Mouse (Mus musculus) midbrain, embryonic 14.5 days (tissue): ENCODE measurements around the gene Parvb. TPM values are rescaled to one million over a fixed set of nuclear protein-coding genes. Genes with fewer than 3 reads are reported as not detected.
"Not testable (repeated sequence)": the region's sequence is repeated elsewhere in the genome, so short reads cannot be mapped to it uniquely, and the experiment has no call there.

Source experiments
- ATAC-seq: fragments of 200-750 bp; cut with Nextera tagmentation; 2 replicates; pipeline ENCODE4 v1.8.0; 2017; ENCODE audit warnings: moderate number of reproducible peaks, moderate library complexity; ENCODE audit not compliant: low FRiP score, low TSS enrichment
- DNase-seq: peaks from one replicate; pipeline ENCODE4 v3.0.0-alpha.2; 2015
- H3K27ac ChIP-seq: fragments of 300-500 bp; sonication (generic); replicated peaks from 2 replicates; pipeline ENCODE4 v1.5.1; 2014; ENCODE audit warnings: mild to moderate bottlenecking, low read depth, low read length, moderate library complexity
- H3K27me3 ChIP-seq: fragments of 300-500 bp; sonication (generic); 2 replicates; pipeline ENCODE4 v1.6.1; 2014; ENCODE audit warnings: low read length, control low read depth, mixed read lengths; ENCODE audit not compliant: control insufficient read depth, insufficient read depth
- H3K36me3 ChIP-seq: fragments of 300-500 bp; sonication (generic); 2 replicates; pipeline ENCODE4 v1.6.1; 2014; ENCODE audit warnings: low read length, control low read depth; ENCODE audit not compliant: control insufficient read depth, insufficient read depth
- H3K4me1 ChIP-seq: fragments of 300-500 bp; sonication (generic); 2 replicates; pipeline ENCODE4 v1.6.1; 2014; ENCODE audit warnings: mild to moderate bottlenecking, antibody characterized with exemption, low read length, control low read depth; ENCODE audit not compliant: control insufficient read depth, insufficient read depth
- H3K4me2 ChIP-seq: fragments of 300-500 bp; sonication (generic); 2 replicates; pipeline ENCODE4 v1.6.1; 2014; ENCODE audit warnings: mild to moderate bottlenecking, low read length, moderate library complexity
- H3K4me3 ChIP-seq: fragments of 300-500 bp; sonication (generic); replicated peaks from 2 replicates; pipeline ENCODE4 v1.5.1; 2014; ENCODE audit warnings: low read depth, low read length
- H3K9ac ChIP-seq: fragments of 300-500 bp; sonication (generic); replicated peaks from 2 replicates; pipeline ENCODE4 v1.6.1; 2014; ENCODE audit warnings: mild to moderate bottlenecking, low read length, moderate library complexity
- H3K9me3 ChIP-seq: fragments of 300-500 bp; sonication (generic); 2 replicates; pipeline ENCODE4 v1.6.1; 2016; ENCODE audit warnings: low read length, control low read depth, mixed read lengths; ENCODE audit not compliant: control insufficient read depth
- WGBS: fragments of 180-500 bp; shearing (Covaris S2); extraction: QIAGEN DNeasy Blood & Tissue Kit; methylation state at CpG from one replicate; pipeline ENCODE4 v1.1.7; 2014; 5-methylcytosine and 5-hydroxymethylcytosine counted together
- polyA plus RNA-seq: library from polyadenylated mRNA; unstranded; fragments of >200 nt; fragmentation: Nextera tagmentation; extraction: Ambion mirVana; gene quantifications from 2 replicates; pipeline ENCODE4 v1.2.1, GENCODE M21; 2014

The Parvb gene
- polyA plus RNA-seq, 1 experiment from 2014 or later: 4.9 TPM

DNA sequence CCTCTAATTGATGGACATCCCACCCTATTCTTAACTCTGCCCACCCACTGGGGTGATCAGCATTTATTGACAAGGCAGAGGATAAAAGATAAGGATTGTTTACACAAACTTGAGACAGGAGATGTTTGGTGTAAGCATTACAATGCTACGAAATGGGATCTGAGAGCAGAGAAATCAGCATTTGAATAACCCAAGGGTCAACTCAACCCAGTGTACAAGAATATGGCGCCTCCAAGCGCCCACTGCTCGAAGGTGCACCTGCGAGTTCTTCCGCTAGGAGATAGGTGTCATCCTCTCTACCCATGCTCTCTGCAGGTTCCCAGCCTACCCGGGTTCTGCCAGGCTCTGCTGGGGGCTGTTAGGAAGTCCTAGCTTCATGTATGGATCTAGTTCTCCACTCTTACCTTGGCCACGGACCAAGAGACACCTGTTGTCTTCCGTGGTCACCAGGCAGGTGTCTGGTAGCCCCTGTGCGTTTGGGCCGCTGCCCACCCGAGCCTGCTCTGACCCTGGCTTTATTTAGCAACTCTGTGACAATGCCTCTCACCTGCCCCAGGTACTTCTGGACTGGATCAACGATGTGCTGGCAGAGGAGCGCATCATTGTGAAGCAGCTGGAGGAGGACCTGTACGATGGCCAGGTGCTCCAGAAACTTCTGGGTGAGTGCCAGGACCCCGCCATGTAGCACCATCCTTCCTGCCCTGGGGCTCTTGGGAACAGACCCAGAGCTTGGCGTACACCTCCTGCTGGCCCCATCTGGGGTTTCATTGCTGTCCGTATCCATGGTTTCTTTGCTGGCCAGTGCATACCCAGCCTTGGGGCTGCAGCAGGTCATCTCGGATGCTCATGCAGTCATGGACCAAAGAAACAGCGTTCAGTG, 50.6 kb downstream of the Parvb start:
- no peak for DNase-seq
- WGBS: 76% methylated on average over 20 of the region's 20 CpGs

DNA sequence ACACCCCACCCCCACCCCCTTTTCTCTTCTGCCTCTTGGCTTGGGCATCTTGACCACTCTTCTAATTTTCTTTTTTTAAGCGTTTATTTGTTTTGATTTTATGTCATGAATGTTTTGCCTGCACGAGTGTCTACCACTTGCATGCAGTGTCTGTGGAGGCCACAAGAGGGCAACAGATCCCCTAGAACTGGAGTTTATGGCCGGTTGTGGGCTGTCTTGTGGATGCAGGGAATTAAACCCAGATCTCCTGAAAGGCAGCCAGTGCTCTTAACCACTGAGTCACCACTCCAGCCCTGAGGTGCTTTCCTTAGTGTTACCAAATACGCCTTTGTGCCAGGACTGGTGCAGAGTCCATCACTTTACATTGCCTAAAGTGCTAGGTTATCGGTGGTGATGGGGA, 52.2 kb downstream of the Parvb start:
- H3K27me3 ChIP-seq: no peaks in the 10 kb centered on the region
- H3K36me3 ChIP-seq: no peaks in the 10 kb centered on the region
- no peak overlapping the region for H3K4me3 ChIP-seq
- ATAC-seq: no peak
- no peak for DNase-seq
- no peak overlapping the region for H3K9ac ChIP-seq
- H3K4me2 ChIP-seq: no peak overlapping the region
- WGBS: 69% methylated on average over 5 of the region's 5 CpGs
- no peak overlapping the region for H3K27ac ChIP-seq
- no peaks in the 10 kb centered on the region for H3K9me3 ChIP-seq
- 0 out of 2 replicates have a peak, but pooled peaks cover 4% of the 10 kb centered on the region for H3K4me1 ChIP-seq

More for the DNA sequence above, 50.6 kb downstream of the Parvb start:
- Histone ChIP-seq H3K27me3 (no peaks in the 10 kb centered on the region), H3K9ac (no peak overlapping the region), H3K4me2 (no peak overlapping the region), H3K4me1 (0 out of 2 replicates have a peak, but pooled peaks cover 11% of the 10 kb centered on the region), H3K4me3 (no peak overlapping the region), H3K36me3 (no peaks in the 10 kb centered on the region), H3K27ac (no peak overlapping the region), H3K9me3 (no peaks in the 10 kb centered on the region)
- no peak for ATAC-seq

DNA sequence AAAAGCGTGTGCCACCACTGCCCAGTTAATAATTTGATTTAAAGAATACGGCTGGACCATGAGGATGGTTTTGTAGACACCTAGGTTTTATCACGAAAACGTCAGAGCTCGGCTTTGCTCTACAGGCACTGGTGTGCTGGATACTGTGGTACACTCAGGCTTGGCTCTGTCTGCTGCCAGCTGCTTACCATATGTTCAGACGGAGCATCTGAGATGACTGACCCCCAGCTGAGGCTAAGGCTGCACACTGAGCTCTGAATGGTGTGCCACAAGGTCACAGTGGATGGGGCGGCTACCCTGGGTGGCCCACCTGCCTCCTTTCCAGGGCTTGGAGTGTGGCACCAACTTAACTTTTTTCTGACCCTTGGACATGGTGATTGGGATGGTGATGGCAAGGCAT, 53.6 kb downstream of the Parvb start:
- Histone ChIP-seq H3K27ac (no peak overlapping the region), H3K4me2 (no peak overlapping the region), H3K9me3 (no peaks in the 10 kb centered on the region), H3K9ac (no peak overlapping the region), H3K4me1 (0 out of 2 replicates have a peak, but pooled peaks cover 2% of the 10 kb centered on the region), H3K27me3 (no peaks in the 10 kb centered on the region), H3K4me3 (no peak overlapping the region), H3K36me3 (no peaks in the 10 kb centered on the region)
- DNase-seq (no peak), ATAC-seq (no peak)
- WGBS: 77% methylated on average over 7 of the region's 7 CpGs

DNA sequence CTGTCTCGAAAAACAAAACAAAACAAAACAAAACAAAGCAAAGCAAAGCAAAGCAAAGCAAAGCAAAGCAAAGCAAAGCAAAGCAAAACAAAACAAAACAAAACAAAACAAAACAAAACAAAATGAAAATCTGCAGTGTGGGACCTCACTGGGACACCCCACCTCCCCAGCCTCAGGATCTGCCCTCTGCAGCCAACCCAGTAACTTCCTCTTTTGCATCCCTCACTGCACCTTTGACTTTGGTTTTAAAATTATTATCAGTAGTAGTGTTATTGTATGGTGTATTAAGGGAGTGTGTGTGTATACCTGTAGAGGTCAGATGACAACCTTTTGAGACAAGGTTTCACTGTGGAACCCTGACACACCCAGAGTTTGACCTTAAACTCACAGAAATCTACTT, 57.1 kb downstream of the Parvb start:
- not testable (repeated sequence) for H3K9ac ChIP-seq, H3K36me3 ChIP-seq, DNase-seq, H3K4me1 ChIP-seq, H3K27ac ChIP-seq, H3K9me3 ChIP-seq, H3K27me3 ChIP-seq, ATAC-seq, H3K4me2 ChIP-seq, H3K4me3 ChIP-seq
- WGBS: 95% methylated on average over 1 of the region's 1 CpGs

DNA sequence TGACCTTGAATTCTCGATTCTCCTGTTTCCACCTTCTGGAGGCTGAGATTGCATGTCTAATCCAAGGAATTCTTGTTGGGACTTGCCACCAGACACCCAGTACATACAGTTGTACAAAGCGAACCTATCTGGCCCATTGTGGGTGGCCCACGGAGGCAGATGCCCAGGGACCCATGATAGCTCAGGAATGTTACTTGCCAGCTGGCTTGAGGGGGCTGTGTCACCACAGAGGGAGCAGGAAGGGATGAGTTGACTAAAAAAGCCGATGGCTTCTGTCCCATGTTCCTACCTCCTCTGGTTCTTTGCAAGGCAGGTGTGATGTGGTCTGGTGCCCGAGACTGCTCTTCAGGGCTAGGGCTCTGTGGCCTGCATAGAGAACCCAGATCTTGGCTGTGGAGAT, 59.3 kb downstream of the Parvb start:
- no peak for DNase-seq
- WGBS: 93% methylated on average over 5 of the region's 5 CpGs
- H3K4me2 ChIP-seq: no peak overlapping the region
- H3K27ac ChIP-seq: no peak overlapping the region
- ATAC-seq: no peak
- no peak overlapping the region for H3K4me3 ChIP-seq
- no peaks in the 10 kb centered on the region for H3K9me3 ChIP-seq
- H3K36me3 ChIP-seq: no peaks in the 10 kb centered on the region
- H3K9ac ChIP-seq: no peak overlapping the region
- 0 out of 2 replicates have a peak, but pooled peaks cover 5% of the 10 kb centered on the region for H3K4me1 ChIP-seq
- no peaks in the 10 kb centered on the region for H3K27me3 ChIP-seq

DNA sequence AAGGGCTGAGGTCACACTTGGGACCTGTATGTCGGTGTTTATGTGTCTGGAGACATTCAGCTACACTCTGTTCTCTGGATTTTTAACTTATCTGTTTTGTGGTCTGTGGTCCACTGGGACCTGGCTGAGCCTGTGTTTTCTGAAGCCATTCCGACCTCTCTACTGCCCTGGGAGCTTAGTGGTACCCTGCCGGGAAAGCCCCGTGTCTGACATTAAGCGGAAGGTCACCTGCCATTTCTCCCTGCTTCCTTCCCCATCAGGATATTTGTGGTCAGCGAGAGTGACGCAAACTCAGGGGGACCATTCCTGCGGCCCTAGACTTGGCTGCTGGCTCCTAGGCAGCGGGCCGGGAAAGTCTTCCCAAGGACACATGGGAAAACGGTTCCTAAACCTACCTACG, 61.7 kb downstream of the Parvb start:
- H3K9ac ChIP-seq: no peak overlapping the region
- H3K4me2 ChIP-seq: no peak overlapping the region
- no peak overlapping the region for H3K27ac ChIP-seq
- peaks cover 19% of the 10 kb centered on the region for H3K4me1 ChIP-seq
- H3K27me3 ChIP-seq: no peaks in the 10 kb centered on the region
- whole genome bisulfite sequencing: 66% methylated on average over 12 of the region's 12 CpGs
- no peaks in the 10 kb centered on the region for H3K9me3 ChIP-seq
- no peaks in the 10 kb centered on the region for H3K36me3 ChIP-seq
- no peak overlapping the region for H3K4me3 ChIP-seq
- no peak for ATAC-seq
- DNase-seq: no peak

DNA sequence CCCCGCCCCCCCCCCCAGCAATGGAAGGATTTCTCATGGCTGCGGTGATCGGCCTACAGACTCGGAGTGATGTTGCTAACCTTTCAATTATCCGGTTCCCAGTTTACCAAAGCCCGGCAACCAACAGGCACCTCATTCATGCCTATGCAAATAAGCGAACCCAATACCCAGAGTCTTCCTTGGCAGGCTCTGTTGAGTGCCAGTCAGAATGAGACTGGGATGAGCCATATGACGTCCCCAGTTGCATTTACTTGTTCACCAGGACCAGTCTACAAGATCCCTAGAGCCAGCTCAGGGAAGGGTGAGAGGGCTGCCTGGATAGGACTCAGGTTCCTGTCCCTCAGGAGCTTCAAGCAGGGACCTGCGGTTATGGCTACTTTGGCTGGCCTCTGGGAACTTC, 62.5 kb downstream of the Parvb start:
- H3K4me2 ChIP-seq: no peak overlapping the region
- H3K4me3 ChIP-seq: no peak overlapping the region
- H3K36me3 ChIP-seq: no peaks in the 10 kb centered on the region
- H3K9me3 ChIP-seq: no peaks in the 10 kb centered on the region
- H3K27ac ChIP-seq: no peak overlapping the region
- H3K9ac ChIP-seq: no peak overlapping the region
- ATAC-seq (no peak), DNase-seq (no peak)
- no peaks in the 10 kb centered on the region for H3K27me3 ChIP-seq
- H3K4me1 ChIP-seq: peaks cover 27% of the 10 kb centered on the region
- 53% methylated on average over 9 of the region's 9 CpGs for WGBS

DNA sequence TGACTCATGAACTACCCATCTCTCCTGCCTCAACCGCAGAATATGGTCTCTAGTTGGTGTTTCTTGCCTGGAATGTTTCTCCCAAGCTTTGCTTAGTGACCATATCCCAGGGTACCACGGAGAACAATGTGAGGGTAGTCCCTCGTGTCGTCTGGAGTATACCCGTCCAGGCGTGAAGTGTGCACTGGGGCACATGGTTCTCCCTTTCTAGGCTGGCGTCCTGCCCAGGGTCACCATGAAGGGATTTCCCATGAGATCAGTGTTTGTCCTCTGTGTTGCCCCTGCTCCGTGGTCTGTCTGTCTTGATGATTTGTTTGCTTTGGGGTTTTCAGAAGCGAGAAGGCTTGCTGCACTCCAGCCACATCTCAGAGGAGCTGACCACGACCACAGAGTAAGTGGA, 63.4 kb downstream of the Parvb start:
- no peaks in the 10 kb centered on the region for H3K36me3 ChIP-seq
- H3K9ac ChIP-seq: no peak overlapping the region
- H3K27me3 ChIP-seq: no peaks in the 10 kb centered on the region
- no peak for DNase-seq
- no peak overlapping the region for H3K27ac ChIP-seq
- no peak overlapping the region for H3K4me2 ChIP-seq
- no peaks in the 10 kb centered on the region for H3K9me3 ChIP-seq
- 72% methylated on average over 10 of the region's 10 CpGs for WGBS
- peaks cover 35% of the 10 kb centered on the region for H3K4me1 ChIP-seq
- no peak overlapping the region for H3K4me3 ChIP-seq
- no peak for ATAC-seq

DNA sequence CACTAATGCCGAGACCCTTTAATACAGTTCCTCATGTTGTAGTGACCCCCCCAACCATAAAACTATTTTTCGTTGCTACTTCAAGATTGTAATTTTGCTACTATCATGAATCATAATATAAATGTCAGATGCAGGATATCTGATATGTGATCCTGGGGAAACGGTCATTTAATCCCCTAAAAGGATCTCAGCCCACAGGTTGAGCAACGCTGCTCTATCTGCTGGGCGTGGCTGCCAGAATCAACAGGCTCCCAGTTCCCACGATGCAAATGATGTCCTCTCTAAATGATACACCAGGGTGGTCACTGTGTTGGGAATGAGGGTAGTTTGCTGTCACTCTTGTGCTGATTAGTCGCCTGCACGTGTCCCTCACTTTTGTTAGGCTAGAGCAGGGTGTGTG, 65.6 kb downstream of the Parvb start:
- Histone ChIP-seq H3K4me1 (peaks cover 56% of the 10 kb centered on the region), H3K4me2 (no peak overlapping the region), H3K27ac (no peak overlapping the region), H3K9ac (no peak overlapping the region), H3K27me3 (no peaks in the 10 kb centered on the region), H3K4me3 (no peak overlapping the region), H3K9me3 (no peaks in the 10 kb centered on the region), H3K36me3 (no peaks in the 10 kb centered on the region)
- WGBS: 53% methylated on average over 8 of the region's 8 CpGs
- ATAC-seq (no peak), DNase-seq (no peak)
